Mouse (Mus musculus): Measurements from ENCODE around the gene Ntm.

Ntm gene

DNA sequence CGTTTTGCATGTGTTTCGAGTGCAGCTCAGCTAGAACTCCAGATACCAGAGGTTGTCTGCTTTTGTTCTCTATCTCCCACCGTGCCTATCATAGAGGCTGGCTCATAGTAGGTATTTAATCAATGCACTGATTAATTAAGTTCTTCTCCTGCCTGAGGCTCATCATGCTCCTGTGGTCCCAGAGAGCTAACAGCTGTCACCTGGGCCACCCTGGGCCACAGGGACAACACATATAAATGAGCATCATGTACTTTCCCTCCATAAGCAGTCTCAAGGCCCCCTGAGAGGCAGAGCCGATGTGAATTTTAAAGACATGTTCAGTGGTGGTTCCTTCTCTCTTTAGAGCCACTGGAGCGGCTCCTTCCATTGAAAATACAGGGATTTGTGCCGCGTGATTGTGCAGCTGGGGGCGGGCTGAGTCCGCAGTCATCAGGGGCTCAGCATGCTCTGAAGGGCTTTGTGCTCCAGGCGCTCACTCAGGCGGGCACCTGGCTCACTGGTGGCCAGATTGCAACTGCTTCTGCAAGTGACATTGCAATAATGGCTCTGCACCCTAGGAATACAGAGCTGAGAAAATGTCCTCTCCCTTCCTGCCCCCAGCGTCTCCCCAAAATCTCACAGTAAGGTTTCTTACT is 160.8 kb downstream of the Ntm start:
- no peak for DNase-seq (ENCODE audit: low spot score)

DNA sequence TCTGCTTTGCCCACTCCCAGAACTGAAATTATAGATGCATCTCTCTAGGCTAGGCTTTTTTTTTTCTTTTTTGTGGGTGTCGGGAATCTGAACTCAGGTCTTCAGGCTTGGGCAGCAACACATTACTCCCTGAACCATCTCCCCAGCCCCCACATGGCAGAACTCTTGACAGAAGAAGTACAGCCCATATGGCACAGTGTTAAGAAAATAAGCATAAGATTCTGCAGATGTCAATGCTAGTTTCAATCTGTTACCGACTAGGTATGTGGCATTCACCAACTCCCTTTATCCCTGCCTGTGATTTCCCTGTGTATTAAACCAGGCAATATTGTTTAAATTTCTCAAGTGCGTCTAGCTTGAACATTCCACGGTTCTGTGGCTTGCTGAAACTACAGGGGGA is 166.7 kb downstream of the Ntm start:
- DNase-seq (ENCODE audit: low spot score): no peak

DNA sequence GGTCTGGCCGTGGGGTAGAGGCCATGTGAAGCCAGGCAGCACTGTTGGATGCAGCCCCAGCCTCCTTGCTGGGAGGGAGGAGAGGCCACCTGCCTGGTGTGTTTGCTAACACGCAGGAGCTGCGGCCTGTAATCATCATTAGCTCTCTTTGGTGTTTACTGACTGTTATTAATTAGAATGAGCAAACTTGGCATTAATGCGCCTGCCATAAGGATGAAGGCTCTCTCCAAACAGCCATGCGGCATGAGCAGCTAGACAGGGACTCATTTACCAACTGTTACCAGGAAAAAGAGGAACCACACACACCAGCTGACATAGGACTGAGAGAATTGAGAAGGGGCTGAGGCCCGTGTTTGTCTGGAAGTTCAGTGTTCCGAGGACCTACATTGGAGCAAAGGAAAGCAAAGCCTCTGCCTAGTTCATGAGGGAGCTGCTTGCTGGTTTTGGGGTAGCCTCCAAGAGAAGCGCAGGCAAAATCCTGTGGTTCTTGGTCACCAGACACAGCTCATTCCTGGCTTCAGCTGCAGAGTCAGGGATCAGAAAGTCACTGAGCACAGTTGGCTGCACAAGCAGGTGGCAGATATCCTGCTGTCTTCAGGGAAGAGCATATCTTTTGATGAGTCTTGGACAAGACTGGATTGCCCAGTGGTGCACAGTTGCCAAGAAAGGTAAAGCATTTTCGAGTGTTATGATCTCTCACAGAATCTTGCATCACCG is 171.6 kb downstream of the Ntm start:
- no peak for DNase-seq (ENCODE audit: low spot score)

DNA sequence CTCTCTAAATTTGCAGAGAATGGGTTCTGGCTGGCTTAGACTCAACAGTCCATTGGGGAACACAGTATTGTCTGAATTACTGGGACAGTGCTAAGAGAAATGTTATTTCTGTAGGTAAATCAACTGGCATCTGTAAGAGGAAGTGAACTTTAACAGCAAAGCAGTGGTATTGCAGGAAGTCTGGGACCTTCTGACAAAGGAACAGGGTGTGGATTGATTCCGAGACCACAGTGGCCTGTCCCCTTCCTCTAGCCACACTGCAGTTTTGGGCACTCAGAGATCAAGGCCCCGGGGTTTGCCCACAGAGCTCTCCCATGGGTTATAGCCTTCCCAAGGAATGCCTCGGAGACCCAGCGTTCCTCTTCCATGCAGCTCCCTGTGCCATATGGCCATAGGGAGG is 172.9 kb downstream of the Ntm start:
- no peak for DNase-seq (ENCODE audit: low spot score)

DNA sequence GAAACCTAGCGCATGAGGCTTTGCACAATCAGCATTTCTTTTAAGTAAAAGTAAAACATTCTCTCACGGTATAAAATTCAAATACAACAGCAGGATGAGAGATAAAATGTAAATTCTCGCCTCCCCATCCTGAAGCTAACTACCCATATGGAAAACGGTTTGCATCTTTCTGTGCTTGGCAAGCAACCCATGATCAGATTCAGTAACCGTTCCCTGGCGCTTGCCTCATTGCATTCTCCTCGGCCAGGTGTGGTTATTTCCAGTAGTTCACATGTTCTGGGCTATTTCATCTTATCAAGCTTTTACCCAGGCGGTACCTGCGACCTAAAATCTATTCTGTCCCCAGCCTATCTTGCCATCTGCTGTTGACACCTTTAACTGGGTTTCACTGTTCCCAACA is 174.1 kb downstream of the Ntm start:
- DNase-seq (ENCODE audit: low spot score): no peak

DNA sequence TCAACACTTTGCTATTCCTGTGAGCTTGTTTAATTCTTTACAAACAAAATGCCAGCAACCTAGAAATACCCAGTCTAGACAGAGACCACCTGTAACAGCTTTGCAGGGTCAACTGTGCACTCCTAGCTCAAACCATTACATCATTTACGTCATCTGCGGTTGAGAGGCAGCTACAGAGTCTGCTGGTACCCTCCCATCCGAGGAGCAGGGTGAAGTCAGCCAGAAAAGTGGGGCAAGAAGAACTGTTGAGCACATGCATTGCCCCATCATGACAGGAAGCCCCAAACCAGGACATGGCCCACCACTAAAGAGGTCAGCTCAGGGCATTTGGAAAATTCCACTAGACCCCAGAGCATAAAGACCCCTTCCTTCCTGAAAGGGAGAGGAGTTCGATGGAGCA is 175.5 kb downstream of the Ntm start:
- DNase-seq (ENCODE audit: low spot score): no peak

DNA sequence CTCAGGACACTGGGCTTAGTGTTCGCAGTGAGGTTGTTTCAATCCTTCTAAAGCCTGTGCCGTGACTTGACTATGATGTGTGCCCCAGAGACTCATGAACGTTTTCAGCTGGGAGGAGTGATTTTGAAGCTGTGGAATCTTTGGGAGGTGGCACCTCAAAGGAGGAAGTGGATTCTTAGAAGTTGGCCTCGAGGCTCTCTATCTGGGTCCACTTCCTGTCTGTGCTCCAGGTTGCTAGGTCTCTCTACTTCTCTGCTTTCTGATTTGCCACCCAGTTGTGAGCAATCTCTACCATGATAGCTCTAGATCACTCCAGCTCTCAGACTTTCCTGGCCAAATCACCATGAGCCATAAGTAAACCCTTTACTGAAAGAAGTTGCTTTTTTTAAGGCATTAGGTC is 180.2 kb downstream of the Ntm start:
- DNase-seq (ENCODE audit: low spot score): no peak

DNA sequence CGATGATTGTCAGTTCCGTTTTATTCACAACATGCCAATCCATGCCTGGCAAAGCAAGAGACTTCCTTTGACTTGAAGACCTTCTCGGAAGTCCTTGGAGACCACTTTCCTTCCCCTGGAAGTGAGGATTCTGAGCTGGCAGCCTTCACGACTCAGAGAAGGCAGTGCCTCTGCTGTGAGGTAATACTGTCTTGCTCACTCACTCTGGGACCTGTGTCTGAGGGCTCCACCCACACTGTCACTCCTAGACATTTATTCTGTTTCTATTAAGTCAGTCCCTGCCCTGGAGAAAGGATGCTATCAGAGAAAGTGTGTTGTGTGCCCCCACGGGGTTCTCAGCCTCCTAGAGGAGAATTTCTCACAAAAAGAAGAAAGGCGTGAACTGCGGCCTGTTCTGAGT is 183.2 kb downstream of the Ntm start:
- DNase-seq (ENCODE audit: low spot score): no peak

DNA sequence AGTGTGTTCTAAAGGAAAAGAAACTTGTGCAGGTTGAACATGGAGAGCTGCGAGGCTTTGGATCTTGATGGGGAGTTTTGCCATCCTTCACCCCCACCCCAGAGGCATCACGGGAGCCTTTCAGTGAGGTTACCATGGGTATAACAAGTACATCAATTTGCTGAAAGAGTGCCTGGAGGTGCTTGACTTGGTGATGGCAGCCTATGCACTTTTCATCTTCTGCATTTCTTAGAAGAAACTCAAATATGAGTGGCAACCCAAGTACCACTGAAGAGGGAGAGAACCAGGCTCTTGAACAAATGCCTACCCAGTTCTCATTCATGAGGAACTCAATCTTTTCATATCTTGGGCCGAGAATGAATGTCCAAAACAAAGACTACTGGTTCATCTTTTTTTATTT is 186.0 kb downstream of the Ntm start:
- no peak for DNase-seq (ENCODE audit: low spot score)

DNA sequence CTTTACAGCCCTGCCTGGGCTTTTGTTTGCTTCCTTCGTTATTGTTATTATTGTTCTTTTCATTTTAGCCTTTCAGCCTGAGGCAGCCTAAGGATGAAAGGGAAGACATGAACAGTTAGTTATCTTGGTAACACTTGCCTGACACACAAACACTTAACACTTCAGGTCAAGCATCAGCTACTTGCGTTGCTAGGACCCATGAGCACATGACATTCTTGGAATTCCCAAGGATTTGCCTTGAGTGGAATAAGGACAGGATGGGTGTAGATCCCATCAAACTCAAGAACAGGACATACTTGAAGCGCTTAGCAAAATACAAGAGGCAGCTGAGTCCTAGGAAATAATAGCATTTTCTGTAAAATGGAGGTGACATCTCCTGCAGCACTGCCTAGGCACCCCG is 186.4 kb downstream of the Ntm start:
- DNase-seq (ENCODE audit: low spot score): no peak

DNA sequence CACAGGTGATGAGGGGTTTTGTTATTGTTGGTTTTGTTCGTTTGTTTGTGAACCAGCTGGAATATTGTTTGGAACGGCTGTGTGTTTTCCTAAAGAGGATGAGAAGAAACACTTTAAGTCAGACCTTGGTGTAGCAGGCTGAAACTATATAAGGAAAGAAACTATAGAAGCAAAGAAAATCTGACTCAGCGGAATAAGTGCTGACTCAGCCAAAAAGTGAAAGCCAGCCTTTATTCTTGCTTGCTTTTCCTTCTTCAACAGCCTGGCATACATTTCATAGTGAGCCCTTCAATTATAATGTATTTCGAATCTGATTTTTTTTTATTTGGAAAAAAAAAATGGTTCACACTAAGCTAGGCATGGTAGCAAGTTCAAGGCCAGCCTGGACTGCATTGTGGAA is 186.9 kb downstream of the Ntm start:
- DNase-seq (ENCODE audit: low spot score): no peak

DNA sequence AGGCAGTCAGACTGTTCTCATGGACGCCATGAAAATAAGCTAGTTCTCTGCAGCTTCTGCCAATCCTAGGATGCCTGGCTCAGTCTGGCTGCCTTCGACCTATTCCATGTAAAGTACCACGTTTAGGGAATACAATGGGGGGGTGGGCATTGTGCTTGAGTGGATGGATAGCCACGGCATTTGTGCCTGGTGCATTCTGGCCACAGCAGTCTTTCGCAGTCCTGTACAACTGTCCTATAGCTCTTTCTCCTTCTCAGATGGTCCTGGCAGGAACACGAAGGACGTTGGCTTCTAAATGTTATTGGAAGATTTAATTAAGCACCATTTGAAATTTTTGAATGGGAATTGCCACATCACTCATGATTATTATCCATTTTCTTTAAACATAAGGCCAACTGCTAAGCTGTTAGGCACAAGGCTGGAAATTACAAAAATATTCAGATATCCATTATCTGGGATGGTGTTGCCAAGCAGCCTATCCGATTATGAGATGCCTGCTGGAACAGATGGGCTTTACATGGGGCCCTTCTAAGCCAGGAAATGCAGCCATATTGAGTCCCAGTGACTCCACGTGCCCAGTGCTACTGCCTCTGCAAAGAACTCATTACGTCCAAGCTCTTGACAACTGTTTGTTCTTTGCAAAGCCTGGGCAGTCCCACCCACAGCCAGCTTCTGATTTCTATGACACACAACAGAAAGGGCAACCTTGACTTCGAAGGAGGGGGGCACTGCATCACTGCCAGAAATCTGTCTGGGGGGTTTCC is 190.1 kb downstream of the Ntm start:
- no peak for DNase-seq (ENCODE audit: low spot score)

DNA sequence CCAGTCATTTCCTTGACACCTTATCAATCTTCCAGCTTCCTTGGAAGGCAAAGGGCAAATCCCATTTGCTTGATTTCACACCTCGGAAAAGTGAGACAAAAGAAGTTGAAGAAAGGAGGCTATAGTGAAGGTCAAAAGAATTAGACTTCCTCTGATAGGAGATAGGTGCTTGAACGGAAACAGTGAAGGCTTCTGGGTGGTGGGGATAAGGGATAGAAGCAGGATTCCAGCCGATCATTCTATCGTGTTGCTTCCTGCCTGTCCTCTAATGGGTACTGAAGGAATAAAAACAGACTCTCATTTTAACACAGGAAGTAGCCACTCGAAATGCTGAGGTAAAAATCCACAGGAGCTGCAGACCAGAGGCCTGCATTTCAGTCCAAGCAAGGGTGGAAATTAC is 191.1 kb downstream of the Ntm start:
- no peak for DNase-seq (ENCODE audit: low spot score)

DNA sequence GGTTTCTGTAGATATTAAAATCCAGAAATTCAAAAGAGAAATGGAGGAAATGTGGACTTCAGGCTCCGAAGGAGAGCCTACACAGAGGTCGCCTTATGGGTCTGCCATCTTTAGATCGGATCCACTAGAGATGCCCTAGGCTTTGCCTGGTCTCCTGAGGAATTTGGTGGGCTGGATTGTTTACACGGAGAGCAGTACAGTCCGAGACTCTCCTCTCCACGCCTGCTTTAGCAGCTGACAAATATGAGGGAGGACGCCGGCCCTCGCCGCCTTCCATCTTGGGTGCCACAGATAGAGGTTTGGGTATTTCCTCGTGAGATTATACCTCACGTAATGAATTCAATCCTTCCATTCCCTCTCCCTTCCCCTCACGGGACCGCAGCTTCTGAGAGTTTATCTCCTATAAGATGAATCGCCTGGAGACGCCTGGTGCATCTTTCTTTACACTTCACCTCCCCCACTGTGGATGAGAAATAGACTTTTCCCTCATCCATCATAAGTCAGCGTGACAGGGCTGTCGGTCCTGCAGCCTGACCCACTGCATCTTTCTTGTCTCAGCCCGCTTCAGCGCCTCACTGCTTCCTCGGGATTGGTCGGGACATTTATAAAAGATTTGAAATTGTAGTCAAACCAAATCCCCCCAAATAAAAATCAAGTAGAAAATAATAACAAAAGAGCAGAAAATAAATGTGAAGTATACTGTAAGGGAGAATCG is 191.7 kb downstream of the Ntm start:
- DNase-seq (ENCODE audit: low spot score): no peak

DNA sequence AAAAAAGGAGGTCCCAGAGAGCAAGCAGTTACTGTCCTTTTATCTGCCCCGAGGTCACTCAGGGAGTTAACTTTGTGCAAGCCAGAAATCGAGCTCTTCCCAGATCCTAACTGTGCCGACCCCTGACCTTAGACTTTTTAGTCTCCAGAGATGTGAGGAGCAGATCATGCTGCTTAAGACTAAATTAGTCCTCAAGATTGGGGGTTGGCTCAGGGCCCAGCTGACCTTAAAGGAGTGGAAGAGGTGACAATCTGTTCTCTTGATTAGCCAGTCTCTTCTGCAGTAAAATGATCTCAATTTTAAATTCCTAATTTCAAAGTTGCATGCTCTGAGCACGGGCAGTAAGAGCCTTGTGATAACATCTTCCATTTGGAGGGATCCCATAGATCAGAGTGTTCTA is 193.6 kb downstream of the Ntm start:
- no peak for DNase-seq (ENCODE audit: low spot score)

DNA sequence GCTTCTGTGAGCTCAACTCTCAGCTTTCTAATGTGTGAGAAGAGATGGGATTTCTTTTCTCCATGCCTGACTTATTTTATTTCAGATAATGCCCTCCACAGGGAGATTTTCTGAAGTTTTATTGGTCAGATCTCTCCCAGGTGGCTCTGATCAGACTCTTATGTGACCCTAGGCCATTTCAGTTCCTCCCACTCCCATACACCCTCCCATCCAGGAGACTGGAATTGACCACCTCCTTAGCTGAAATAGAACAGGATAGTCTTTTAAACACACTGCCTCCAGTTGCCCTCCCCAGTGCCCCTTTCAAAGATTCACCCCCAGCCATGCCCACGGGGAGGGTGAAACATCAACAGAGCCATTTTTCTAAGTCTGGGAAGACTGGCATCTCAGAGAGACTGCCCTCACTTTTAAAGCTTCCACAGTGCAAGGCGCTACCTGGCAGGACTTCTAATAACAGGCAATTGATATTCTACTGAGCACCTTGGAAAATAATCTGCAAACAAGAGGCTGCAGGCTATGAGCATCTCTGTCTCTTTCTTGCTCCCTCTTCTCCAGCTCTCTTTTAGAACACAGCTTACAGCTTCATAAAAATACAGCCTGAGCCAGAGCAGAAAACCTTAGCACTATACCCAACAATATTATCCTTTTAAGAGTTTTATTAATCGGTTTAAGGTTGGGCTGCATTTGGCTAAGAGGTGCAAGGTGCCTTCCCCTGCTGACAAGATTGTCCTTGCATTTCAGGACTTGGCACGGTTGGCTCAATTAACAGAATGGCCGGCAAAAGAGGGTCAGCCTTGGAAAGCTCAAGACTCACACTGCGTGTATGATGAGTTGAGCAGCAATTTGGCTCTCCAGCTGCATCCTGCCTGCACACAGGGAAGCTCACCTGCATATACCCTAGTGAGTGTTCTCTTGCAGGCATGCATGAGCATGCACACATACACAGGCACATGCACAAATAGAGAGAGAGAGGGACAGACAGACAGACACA is 196.7 kb downstream of the Ntm start:
- DNase-seq (ENCODE audit: low spot score): no peak

DNA sequence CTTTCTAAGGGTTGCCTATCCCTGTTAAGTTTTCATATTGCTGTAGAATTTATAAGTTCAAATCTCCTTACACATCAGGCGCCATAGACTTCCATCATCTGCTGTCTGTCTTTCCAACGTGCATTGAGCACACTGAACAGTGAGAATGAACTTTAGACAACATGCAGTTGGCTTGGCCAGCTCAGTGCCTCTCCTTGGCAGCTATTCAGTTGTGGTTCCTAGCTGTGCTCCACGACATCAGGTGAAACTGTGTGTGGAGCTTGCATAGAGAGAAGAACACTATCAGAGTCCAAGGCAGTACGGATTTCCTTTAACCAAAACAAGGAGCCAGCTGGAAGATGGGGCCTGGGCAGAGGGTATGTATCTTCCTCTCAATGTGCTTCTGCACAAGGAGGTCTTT is 199.6 kb downstream of the Ntm start:
- DNase-seq (ENCODE audit: low spot score): no peak

DNA sequence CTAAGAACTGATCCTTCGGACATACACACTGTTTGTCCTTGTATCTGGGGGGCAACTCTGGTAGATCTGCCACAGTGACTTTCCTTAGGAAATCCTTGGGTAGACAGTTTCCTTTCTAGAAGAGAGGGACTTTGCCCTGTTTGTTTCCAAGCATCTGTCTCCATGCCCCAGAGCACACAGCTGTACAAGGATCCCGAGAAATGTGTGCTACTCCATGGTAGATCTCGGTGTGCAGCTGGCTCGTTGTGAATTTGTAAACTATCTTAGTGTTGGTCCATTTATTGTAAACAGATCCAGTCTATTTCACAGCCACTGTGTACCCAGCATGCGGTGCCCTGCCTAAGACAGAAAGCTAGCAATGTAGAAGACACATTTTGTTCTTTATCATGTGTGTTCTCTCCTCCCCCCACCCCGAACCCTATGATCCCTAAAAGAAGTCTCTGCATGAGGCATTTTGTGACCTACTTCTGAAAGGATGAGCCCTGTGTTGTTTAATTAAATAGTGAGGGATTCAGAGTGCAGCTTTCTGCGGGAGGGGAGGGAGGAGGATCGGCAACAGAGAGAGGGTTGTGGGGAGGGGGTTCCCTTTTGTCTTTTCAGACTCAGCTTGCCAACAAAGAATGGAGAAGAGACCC is 200.9 kb downstream of the Ntm start:
- no peak for DNase-seq (ENCODE audit: low spot score)

DNA sequence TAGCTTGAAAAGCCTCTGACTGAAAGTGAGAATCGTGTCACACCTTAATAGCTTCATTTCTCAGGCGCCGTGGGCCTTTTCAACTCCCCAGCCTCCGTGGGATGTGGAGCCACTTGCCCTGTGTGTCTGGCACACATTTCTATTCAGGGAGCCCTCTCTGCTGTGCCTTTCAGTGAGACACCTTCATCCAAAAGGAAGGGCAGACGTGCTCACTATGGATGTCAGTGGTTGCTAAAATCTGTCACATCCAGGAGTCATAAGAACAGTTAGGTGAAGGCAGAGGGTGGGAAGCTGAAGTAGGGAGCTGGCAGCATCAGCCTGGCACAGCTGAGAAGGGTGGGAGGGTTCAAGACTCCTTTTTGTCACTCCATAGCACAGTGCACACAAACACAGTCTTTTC is 201.4 kb downstream of the Ntm start:
- DNase-seq (ENCODE audit: low spot score): no peak

DNA sequence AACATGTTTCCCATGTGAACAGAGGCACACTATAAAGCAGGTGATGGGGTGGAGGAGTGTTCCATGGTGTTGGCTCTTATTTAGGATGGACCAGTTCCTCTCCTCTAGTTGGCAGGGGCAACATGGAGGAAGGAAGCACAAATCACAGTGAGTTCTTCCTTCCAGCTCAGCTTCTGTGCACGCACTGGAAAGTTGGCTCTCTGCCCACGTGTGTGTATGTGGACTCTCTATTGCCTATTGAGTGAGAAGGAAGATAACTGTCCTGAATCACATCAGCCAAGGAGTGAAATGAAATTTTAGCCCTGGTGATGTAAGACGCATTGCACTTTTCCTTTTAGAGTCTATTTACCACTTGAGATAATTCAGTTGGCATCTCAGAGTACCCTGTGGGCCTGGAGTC is 203.0 kb downstream of the Ntm start:
- no peak for DNase-seq (ENCODE audit: low spot score)

DNA sequence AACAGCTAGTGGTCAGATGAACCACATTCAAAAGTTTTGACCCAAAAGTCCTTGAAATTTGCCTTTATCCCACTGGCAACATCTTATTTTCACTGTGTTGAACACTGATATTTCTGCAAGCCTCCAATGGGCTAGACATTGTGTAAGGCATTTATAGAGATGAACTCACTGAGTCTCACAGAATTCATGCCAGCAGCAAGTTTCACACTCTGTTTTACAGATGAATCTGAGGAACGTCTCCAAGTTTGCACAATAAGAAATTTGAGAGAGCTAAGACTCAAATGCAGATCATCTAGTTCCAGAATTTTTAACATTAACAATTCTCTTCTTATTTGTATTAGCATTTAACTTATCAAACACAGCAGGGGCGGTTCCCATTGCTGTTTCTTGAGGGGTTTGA is 203.9 kb downstream of the Ntm start:
- no peak for DNase-seq (ENCODE audit: low spot score)

All from ovary, postnatal 36 days (tissue).